Mouse (Mus musculus) bone marrow macrophage, adult 2 months (primary cell): ENCODE data around the gene Srprb. TPM values are rescaled to one million over a fixed set of nuclear protein-coding genes. Genes with fewer than 3 reads are reported as not detected.

Experiments
- H3K27ac ChIP-seq: 2 replicates; pipeline ENCODE4 v1.5.1; 2012; ENCODE audit warnings: low read depth, low read length; ENCODE audit not compliant: insufficient read depth
- H3K4me1 ChIP-seq: 2 replicates; pipeline ENCODE4 v1.6.1; 2012; ENCODE audit warnings: low read length; ENCODE audit not compliant: control insufficient read depth, insufficient read depth
- H3K4me3 ChIP-seq: 2 replicates; pipeline ENCODE4 v1.5.1; 2012; ENCODE audit warnings: mild to moderate bottlenecking, low read length, moderate library complexity; ENCODE audit not compliant: insufficient read depth
- CTCF ChIP-seq: IDR thresholded peaks from 2 replicates; pipeline ENCODE4 v1.5.1; 2012; ENCODE audit warnings: low read depth, mild to moderate bottlenecking, low read length, moderate library complexity
- POLR2A ChIP-seq: IDR thresholded peaks from 2 replicates; pipeline ENCODE4 v1.6.1; 2012; ENCODE audit warnings: mild to moderate bottlenecking, low read depth, low read length, borderline replicate concordance
- polyA plus RNA-seq: library from polyadenylated mRNA; stranded (reverse); fragments of >200 nt; gene quantifications from 2 replicates; pipeline ENCODE4 v1.2.4, GENCODE M21; 2012; ENCODE audit not compliant: missing spikeins, insufficient read depth, insufficient read length

Gene Srprb
- polyA plus RNA-seq, 1 experiment = 17.7 TPM

DNA sequence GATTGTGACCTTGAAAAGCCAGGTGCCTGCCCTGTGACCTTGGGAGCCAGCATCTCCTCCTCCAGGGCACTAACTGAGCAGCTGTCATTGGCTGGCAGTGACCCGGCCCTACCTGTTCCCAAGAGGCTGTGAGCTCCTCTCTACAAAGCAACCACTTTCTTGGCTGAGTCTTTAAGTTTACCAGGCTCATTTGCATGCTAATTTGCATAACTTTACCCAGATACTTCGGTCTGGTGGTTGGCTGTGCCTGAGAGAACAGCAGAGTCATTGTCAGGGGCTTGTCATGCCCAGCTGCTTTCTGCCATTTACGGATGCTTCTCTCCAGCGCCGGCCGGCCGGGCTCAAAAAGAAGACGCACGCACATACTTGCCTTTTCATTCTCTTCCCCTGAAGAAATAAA is 55.2 kb downstream of the Srprb start:
- no peak for TF ChIP-seq CTCF
- TF ChIP-seq POLR2A = no peak
- no peak overlapping the region for H3K27ac ChIP-seq
- H3K4me1 ChIP-seq = peaks cover 23% of the 10 kb centered on the region
- no peak overlapping the region for H3K4me3 ChIP-seq

DNA sequence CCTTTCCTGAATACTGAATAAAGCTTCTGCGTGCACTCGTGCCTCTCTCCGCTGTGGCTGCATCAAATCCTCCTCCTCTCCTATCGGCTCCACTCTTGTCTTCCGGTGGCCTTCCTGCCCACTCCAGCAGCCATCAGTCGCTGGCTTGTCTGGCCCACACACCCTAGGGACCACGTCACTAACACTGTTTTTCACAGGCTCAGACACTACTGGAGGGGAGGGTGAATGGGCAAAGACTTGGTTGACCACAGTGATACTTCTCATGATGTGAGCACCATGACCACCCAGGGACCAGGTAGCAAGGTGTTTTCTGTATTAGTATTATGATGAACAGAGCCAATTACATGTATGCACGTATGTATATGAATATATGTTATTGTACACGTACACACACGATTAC is 55.7 kb downstream of the Srprb start:
- TF ChIP-seq POLR2A (no peak), CTCF (no peak)
- H3K27ac ChIP-seq = no peak overlapping the region
- no peak overlapping the region for H3K4me3 ChIP-seq
- peaks cover 23% of the 10 kb centered on the region for H3K4me1 ChIP-seq

DNA sequence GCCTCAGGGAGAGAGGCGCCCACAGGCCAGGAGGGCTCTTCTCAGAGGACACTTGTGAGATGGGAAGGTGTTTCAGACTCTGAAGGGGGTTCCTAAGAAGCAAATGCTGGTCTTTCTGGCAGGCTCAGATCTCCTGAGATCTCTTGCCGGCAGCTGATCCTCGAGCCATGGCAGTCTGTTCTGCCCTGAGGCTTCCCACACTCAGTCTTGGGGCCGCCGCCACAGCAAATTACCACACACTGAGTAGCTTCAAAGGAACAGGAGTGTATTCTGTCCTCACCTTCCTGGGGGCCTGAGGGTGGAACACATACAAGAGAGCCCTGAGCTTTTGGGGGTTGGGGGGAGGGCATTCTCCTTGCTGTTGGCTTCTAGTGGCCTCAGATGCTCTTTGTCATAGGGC is 56.6 kb downstream of the Srprb start:
- Histone ChIP-seq H3K4me3 (no peak overlapping the region), H3K4me1 (peaks cover 23% of the 10 kb centered on the region), H3K27ac (no peak overlapping the region)
- no peak for TF ChIP-seq CTCF
- TF ChIP-seq POLR2A = no peak

DNA sequence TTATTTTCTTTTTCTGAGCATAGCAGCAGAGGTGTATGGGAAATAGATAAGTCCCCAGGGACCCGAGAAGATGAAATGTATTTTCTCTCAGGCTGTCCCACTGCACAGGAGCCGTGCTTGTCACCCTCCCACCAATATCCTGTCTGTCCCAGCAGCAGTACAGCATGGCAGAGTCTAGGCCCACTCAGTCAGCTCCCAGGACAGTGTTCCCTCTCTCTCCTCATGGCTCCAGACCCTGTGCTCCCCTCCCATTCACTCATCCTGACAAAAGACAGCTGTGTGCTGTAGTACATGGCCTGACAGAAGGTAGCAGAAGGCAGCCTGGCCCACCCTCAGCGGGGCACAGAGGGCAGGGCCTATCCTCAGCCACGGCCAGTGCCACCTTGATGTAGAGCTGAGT is 58.1 kb downstream of the Srprb start:
- TF ChIP-seq CTCF (no peak), POLR2A (no peak)
- no peak overlapping the region for H3K27ac ChIP-seq
- H3K4me3 ChIP-seq = no peak overlapping the region
- peaks cover 13% of the 10 kb centered on the region for H3K4me1 ChIP-seq

DNA sequence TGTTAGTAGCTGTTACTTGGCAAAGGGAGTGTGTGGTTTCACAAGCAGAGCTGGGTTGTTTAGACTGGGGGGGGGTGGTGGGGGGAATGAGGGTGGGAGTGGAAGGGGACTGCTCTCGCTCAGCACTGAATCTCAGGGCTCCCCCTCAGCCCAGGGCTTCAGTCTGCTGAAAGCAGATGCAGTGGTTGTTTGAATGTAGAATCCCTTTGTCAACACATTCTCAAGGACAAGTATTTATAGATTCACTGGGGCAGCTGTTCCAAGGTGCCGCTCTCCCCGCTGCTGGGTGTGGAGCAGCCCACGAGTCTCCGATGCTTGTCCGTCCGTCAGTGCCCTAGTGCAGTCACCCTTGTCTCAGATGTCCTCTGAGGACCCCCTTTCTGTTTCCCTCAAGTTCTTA is 60.7 kb downstream of the Srprb start:
- Histone ChIP-seq H3K4me3 (no peak overlapping the region), H3K4me1 (no peaks in the 10 kb centered on the region), H3K27ac (no peak overlapping the region)
- TF ChIP-seq POLR2A (no peak), CTCF (no peak)

DNA sequence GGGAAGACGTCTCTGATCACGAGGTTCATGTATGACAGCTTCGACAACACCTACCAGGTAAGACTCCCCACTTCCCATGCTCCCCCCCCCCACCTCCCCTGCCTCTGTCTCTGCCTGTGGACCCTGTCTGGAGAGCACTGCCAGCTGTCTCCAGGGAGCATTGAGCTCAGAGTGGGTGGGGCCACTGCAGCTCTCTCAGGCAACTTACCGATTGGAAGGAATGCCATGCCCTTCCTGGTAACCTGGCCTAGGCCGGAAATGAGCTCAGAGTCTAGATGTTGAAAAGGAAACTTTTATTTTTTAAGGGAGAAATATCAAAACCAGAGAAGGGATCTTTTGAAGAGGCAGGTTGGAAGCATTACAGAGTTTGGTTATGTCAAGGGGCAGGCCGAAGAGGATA is 61.6 kb downstream of the Srprb start:
- no peak overlapping the region for H3K27ac ChIP-seq
- H3K4me3 ChIP-seq = no peak overlapping the region
- TF ChIP-seq POLR2A = no peak
- no peak for TF ChIP-seq CTCF
- no peaks in the 10 kb centered on the region for H3K4me1 ChIP-seq

DNA sequence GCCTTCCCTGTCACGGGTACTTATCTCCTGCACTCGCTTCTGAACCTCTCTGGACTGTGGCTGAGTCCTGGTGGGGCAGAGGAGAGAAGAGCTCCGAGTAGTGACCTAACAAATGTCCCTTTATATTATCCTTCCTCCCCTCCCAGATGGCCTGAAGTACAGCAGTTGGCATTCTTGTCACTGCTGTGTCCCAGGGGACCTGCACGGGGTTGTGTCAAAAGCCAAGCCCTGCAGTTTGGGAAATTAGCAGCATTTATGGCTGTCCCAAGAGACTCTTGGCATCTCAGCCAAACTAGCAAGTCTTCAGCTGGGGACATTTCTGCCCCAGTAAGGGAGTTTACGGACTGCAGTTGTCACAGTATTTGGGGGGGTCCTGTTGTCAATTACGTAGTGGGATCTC is 62.5 kb downstream of the Srprb start:
- H3K4me1 ChIP-seq = no peaks in the 10 kb centered on the region
- no peak overlapping the region for H3K27ac ChIP-seq
- TF ChIP-seq POLR2A (no peak), CTCF (no peak)

More for the DNA sequence above, 62.5 kb downstream of the Srprb start:
- no peak overlapping the region for H3K4me3 ChIP-seq

Other genes starting within 250 kb of the Srprb start
- gene Slco2a1, start 213.4 kb downstream of the Srprb start, polyA plus RNA-seq = 0.24 TPM in 1 of 2 replicates, not detected in the other
- 11.1 and 11.4 TPM in 2 replicates for gene Rab6b, start 90.3 kb downstream of the Srprb start, polyA plus RNA-seq
- gene Gm20425, start 28.2 kb upstream of the Srprb start, polyA plus RNA-seq = 1.5 and 2.1 TPM in 2 replicates
- gene Trf, start 28.3 kb upstream of the Srprb start, polyA plus RNA-seq = 478 and 513 TPM in 2 replicates
- not detected in 2 replicates for gene 1300017J02Rik, start 102.9 kb upstream of the Srprb start, polyA plus RNA-seq
- 43.9 and 49.4 TPM in 2 replicates for gene Topbp1, start 103.1 kb upstream of the Srprb start, polyA plus RNA-seq
- 87.7 and 93.1 TPM in 2 replicates for gene Cdv3, start 163.7 kb upstream of the Srprb start, polyA plus RNA-seq